Mouse (Mus musculus): ENCODE results near the gene Ccdc81.
A peak's percentile ranks its signal among the peaks of the same experiment; 100 is the strongest.

Ccdc81 gene

DNA sequence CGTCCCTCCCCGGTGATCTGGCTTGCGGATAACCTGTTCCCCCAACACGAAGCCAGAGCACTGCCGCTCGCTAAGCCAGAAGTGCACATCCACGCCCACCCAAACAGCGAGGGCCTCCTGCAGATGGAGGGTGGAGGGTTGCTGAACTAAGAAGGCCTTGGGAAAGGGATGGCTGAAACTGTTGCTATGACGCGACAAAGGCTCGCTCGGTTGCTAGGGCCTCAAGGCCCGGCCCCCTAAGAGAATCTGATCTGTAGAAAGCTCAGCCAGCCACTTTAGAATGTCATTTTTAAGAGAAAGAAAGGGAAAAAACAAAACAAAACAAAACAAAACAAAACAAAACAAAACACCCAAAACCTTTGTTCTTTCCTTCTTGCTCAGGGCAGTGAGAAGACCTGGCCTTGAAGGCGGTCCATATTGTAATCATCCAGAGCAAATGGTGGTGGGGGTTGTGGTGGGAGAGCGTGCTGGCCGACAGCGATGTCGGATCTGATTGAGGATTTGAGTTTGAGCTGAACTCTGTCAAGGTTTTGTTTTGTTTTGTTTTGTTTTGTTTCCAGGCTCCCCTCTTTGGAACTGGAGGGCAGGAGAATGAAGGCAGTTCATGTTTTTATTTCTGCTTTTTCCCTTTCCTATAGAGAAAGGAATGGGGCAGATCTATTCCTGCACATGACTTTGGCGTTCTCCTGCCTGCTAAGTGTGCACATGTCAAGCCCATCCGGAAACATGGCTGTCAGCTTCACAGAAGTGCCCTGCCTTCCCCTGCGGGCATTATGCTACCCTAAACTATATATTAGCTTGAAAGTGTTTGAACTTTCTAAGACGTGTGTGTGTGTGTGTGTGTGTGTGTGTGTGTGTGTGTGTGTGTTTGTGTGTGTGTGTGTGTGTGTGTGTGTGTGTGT is at the start of gene Ccdc81:
Gene Ccdc81, minus strand, starts transcription at position 188 of the 902 bp plus-strand sequence.
- DNase-seq (ENCODE audit: low spot score), result no peak

DNA sequence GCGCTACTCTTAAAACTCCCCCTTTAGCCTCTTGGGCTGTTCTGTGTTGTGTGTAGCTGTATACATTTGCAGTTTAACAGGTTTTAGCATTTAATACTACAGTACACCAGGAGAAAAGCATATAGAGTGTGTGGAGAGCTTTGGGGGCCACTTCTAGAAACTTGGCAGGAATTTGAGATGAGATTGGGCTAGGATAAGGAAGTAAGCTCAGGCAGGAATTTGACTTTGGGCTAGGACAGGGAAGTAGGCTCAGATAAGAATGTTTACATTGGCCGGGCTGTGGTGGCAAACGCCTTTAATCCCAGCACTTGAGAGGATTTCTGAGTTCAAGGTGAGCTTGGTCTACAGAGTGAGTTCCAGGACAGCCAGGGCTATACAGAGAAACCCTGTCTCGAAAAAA is 46.0 kb upstream of the Ccdc81 start:
- no peak for DNase-seq (ENCODE audit: low spot score)

DNA sequence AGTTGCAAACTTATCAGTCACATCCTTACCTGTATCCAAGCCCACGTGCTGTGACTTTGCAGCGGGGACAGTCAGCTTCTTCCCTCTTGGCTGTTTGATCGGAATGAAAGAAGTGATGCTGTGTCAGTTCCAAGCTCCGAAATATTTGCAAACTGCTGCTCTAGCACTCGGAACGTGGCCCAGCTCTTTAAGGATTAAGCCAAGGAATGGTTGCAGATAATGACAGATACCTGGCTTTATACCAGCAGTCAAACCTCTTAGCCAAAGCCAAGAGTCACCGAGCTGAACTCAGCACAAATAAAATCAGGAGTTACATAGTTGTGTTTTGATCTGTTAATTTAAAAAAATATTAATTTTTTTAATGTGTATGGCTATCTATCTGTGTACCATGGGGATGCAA is 44.6 kb upstream of the Ccdc81 start:
- peak; percentile 17 for DNase-seq (ENCODE audit: low spot score)

DNA sequence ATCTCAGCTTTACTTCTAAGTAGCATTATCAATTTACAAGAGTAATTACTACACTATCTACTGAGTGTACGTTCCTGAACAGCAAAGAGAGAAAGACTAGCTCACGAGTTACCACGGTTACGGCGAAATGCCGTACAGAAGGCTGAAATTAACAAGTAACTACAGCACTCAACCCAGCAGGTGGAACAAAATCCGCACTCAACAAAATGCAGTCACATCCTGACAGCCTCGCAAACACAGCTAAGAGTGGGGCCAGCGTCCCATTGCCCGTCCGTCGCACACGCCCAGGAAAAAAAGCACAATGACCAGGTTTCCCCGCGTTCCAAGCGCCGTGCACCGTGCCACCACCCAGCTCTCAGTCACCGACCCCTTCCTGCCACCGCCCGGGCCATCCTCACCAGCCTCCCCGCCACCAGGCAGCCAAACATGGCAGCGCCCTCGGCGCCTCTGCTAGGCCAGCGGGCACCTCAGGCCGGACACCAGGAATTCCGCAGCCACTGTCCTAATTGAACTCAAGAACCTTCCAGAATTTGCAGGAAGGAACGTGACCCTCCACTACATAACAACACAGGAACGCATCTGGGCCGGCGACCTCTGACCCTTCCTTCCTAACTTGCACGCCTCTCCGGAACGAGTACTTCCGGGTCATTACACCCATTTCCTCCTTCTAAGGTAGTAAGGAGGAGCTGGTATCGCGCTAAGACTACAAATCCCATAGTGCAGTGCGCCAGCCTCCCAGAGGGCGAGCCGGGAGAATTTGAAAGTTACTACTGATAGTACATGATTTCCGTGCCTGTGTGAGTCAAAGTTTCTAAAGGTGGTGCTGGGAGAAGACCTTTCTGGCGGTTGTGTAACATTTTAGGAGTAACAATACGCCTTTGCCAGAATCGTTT is 37.4 kb upstream of the Ccdc81 start, which contains the start of gene Hikeshi:
Gene Hikeshi, minus strand, starts transcription at position 634 of the 893 bp plus-strand sequence.
- peak; percentile 96 for DNase-seq (ENCODE audit: low spot score)

DNA sequence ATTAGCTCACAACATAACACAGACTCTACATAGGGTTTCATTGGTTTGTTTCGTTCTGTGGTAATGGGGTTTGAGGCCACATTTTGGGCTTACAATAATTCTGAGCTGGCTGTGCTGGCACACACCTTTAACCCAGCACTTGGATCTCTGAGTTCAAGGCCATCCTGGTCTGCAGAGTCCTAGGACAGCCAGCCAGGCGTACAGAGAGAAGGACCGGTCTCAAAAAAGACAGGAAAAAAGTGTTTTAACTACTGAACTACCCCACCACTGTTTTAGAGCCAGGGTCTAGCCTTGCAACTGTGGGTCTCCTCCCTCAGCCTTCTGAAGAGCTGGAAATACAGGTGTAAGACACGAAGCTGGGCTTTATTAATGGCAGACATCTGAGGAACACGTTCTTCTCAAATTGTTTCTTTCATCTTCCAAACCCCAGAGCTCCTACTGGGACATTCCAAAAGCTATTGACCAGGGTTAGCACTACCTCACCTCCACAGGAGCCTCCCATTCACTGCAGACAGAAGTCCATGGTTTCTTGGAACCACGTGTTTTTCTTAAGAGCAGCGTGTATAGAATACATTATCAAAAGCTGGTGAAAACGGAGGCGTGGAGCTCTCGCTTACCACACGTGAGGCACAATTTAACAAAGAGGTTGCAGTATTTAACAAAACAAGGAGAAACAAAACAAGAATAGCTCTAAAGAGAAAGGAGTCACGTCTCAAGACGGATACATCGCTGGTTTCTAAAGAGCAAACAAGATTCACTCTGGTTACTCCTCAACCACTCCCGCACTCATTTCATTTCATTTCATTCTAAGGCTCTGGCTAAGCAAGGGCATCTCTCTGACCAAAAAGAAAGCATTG is 36.3 kb upstream of the Ccdc81 start:
- DNase-seq (ENCODE audit: low spot score), result no peak

DNA sequence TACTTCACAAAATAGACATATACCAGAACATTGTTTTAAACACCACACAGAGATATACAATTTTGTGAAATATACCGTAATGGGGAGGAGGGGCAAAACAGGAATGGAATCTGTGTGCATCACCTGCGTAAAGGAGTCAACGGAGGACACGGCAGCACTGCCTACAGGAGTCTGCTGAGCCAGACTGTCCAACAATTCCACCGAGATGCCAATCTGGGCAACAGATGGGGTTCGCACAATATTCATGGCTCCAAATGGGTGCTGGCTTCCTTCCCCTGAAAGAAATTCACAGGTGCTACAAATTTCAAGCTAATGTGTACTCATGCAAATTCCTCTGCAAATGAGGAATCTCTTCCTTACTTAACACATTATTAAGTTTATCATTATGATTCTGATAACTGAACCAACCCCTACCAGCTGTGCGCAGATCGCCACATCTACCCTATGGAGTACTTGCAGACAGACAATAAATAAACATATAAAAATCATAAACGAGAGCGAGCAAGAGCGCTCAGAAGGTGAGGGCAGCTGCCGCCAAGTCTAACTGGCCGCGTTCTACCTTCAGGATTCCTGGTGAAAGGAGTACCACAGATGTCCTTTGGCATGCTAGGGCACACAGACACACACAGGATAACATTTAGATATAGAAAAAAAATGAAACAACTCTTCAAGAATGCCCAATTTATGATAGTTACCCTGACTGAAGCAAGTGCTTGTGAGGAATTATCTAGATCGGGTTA is 20.2 kb upstream of the Ccdc81 start:
- no peak for DNase-seq (ENCODE audit: low spot score)

DNA sequence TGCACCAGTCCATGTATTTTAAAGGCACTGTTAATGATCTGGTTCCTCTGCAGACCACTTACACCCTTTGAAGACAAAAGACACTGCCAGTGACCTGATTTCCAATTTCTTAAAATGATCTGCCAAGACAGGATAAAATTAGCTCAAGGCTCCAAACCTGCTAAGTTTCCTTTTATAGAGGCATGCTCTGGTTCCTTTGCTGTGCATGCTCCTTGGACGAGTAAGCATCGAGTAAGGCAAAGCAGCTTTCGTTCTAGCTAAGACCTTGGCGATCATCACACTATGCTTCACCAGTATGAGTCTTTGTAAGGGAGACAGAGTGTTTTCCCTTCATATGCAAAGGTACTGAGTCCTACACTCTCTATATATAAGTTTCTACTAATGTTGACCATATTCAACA is 14.3 kb upstream of the Ccdc81 start:
- DNase-seq (ENCODE audit: low spot score), result no peak

DNA sequence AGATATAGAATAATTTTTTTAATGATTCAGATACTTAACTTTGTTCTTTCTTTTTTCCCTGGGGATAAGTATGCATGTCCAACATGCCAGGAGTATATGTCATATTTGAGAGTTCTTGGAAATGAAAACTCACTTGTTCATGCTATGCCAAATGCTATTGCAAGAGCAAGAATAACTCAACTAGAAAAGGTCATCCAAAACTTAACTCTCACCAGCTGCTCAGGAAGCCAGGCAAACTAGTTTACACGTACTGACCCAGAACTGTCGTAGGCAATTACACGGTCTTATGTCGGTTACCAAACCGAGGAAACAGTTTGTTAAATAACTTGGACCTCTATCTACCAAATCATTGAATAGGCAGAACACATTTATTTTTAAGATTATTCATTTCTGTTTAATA is 13.3 kb upstream of the Ccdc81 start:
- DNase-seq (ENCODE audit: low spot score), result no peak

DNA sequence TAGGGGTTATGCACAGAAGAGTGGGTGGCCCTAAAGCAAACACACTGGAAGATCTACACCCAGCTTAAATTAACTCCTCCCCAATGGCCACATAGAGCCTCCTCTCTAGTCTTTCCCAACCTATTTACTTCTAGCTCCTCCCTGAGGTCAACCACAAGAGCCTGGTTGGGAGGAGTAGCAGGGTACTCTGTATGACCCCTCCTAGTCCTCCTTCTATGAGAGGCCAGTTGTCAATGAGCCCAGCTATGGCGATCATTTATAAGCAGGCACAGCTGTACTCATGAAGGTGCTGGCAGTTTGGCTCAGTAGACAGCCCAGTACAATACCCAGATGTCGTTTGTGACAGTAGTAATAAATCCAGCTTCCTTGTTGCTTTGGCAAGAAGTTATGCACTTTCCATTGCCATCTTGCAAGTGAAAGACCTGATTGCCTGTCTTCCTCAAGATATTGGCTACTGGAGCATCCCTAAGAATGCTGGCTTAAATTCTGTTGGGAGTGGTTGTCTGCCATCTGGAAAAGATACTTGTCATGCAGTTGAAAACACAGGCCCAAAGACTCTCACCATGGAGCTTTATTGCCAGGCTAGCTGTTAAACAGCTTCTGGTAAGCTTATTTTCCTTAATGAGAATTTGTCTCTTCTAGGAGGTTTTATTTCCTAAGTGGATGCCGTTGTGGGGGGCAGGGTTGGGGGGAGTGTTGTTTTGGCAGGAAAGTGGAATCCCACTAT is 10.2 kb upstream of the Ccdc81 start:
- no peak for DNase-seq (ENCODE audit: low spot score)

DNA sequence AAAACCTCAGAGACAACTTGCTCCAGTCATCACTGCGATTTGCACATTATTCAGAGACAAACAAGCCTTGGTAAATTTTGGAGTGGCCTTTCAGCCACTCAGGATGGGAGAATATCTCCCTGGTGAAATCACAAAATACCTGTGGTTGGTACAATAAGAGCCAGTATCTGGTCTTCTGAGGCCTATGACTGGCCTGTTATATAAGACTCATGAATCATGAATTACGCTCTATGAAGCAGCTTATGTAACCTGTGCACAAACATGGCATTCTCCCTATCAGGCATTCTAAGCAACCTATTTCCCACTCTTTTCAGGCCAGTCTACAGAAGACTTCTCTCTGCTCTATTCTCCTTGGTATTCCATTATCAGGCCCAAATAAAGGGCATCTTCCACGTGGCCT is 8.9 kb upstream of the Ccdc81 start:
- DNase-seq (ENCODE audit: low spot score), result no peak

DNA sequence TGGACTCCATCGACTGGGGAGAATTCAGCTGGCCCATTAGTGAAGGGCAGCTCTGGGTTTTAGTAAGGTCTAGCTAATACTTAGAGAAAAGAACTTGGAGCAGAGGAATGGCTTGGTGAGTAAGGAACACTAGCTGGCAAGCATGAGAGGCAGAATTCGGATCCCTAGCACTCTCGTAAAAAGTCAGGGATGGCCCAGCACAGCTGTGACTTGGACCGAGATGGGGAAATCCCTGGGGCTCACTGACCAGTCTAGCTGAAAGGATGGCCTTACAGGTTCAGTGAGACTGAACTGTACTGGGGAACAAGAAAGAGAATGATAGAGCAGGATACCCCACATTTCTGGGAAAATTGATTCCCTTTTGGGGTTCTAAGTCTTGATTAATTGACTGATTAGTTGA is 6.3 kb upstream of the Ccdc81 start:
- no peak for DNase-seq (ENCODE audit: low spot score)

DNA sequence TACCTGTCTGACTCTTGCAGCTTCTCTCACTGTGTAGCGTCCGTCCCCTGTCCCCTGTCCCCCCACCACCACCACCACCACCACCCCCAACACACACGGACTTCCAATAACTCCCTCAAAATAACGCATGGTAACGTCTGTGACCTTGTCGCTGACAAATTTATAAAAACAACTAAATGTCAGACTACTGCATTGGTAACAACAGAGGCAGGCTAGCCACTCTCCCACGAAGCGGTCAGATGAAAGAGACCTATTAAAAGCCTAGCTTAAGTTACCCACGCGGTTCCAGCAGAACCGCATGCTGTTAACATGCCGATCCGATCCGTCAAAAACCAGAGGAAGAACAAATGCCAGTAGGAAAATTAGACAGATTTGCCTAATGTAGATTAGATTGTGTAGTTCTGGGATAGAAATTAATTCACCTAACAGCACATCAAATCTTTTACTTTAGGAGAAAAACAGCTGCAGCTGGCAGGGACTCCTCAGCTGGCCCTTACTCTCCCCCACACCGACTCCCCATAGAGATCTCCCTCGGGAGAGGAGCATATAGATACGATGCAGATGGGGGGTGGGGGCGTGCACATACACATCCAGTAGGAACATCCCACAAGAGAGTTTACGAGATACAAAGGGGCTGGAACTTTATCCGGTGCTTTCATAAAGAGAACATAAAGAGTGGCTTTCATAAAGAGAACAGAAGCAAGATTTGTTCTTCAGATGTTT is 5.6 kb upstream of the Ccdc81 start:
- no peak for DNase-seq (ENCODE audit: low spot score)

DNA sequence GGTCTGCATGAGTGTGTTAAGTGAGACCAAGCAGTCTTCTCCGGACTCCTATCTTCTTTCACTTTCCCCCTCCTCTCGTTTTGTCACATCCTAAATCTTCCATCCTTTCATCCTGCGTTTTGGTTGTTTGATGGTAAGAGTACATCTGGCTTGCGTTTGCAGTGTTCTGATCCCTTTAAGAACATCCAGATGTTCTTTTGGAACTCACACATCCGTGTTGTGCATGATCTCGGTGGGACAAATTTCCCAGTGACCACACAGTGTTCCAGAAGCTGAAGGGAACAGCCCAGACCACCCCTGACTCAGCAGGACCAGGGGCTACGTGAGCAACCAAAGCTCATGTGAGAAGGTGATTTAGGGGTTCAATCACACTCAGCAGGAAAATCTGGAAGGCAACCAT is 5.0 kb upstream of the Ccdc81 start:
- no peak for DNase-seq (ENCODE audit: low spot score)

DNA sequence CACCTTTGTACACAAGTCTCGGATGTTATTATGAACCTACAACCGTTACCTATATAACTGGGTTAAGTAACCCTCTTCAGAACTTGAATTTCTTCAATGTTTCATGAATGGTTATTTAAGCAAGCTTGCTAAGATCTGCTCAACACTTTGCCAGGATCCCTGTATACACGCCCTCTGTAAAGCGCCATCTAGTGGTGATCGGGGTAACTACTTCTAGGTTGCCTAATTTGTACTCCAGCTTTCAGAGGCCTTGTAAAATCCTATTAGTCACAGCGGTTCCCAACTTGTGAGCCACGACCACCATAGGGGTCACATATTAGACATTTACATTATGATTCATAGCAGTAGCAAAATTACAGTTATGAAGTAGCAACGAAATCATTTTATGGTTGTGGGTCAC is 4.5 kb upstream of the Ccdc81 start:
- DNase-seq (ENCODE audit: low spot score), result peak; percentile 84

DNA sequence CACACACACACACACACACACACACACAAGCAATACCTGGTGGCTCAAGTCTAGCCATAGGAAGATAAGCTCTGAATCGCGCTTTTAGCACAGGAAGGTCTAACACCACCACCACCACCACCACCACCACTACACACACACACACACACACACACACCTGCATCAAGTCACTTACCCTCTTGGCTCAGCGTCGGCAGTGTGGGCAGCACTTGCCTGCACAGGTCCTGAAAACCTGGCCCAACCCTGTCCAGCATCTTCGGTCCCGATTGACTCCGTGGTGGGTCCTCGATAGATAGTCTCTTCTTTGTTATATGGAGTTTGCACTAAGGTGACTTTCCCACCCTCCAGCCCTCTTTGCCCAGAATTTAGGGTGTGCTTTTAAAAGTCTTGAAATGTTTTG is 422 bp downstream of the Ccdc81 start:
- no peak for DNase-seq (ENCODE audit: low spot score)

DNA sequence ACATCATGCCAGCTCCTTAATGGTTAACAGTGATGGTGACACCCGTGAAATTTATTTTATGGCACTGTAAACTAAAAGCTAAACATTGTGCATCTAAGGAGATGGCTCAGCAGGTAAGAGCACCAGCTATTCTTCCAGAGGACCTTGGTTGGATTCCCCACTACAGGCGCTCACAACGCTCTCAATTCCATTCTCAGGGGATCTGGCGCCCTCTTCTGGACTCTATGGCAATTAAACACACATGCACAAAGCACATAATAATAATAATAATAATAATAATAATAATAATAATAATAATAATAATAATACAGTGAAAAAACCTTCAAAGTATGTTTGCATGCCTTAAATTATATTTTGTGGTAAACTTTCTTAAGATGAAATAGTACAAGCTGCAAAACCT is 11.6 kb downstream of the Ccdc81 start:
- DNase-seq (ENCODE audit: low spot score), result no peak

DNA sequence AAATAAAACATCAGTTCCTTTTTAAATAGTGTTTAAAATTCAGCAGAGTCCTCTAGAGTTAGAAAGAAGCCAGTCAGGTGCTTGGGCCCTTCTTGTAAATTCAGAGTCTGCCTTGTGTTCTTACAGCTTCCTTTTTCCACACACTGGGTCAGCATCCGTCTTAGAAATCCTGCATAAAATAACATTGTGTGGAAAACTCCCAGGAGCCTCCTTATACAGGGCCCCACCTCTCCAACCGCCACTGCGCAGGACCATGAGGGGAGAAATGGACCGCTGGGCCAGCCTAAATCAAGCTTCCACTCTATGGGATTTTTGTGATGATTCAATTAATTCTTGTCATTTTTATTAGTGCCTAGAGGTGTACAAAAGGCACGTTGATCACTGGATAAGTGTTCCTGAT is 12.0 kb downstream of the Ccdc81 start:
- no peak for DNase-seq (ENCODE audit: low spot score)

DNA sequence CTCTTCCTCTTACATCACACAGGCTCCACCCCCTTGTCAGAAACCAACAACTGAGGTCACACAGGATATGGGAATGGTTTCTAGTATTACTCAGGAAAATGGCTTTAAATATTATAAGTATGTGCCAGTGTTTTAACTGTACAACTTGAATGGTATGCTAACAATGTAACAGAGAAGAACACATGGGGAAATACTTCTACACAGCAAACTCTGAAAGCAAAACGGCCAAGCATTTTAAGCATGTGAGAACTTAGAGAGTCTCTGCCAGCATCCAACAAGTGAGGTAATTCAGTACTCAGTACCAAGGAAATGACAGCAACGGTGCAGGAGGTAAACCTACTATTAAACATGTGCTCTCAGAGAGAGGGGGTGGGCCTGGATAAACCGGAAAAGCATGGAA is 18.9 kb downstream of the Ccdc81 start:
- no peak for DNase-seq (ENCODE audit: low spot score)

DNA sequence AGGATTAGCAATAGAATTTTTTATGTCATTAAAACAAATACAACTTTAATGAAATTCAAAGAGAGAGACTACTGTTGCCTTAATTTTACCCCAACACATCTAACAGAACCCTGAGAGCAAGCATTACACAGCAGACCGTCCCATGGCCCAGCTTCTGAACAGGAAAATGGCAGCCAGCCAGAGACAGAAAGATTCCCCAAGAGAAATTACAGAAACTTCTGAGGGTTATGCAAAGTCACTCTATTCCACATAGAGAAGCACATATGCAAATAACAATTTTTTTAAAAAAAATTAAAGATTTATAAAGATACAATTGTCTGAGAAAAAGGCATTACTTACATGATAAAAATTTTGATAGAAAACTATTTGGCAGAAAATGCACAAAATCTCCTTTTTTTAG is 23.7 kb downstream of the Ccdc81 start:
- DNase-seq (ENCODE audit: low spot score), result no peak

DNA sequence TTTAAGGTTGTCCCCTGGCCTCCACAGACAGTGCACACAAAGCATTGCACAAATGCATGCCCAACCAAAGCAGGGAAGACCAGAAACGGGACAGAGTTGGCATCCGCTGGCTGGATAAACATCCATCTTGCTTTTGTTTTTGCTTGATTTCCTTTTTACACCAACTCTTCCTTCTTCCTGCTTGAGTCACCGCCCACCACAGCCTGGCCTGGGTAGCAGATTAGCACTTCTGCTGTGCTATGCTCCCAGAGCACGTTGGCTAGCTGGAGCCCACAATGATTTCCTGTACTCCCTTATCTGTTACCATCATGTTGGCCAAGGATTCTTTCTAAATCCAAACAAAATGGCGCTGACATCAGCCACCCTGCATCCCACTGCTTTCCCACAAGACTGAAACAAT is 36.2 kb downstream of the Ccdc81 start:
- DNase-seq (ENCODE audit: low spot score), result no peak
